Mouse (Mus musculus) cerebellum, adult 2 months (tissue): ENCODE measurements around the gene Troap.

Experiments
- CTCF ChIP-seq: fragments of 200-500 bp; IDR thresholded peaks from 2 replicates; pipeline ENCODE4 v1.5.1; 2011; ENCODE audit warnings: low read depth, mild to moderate bottlenecking, control low read depth, low read length, moderate library complexity, borderline replicate concordance; ENCODE audit not compliant: insufficient read depth
- POLR2A ChIP-seq: fragments of 200-500 bp; IDR thresholded peaks from 2 replicates; pipeline ENCODE4 v1.6.1; 2011; ENCODE audit warnings: low read length, control low read depth, borderline replicate concordance; ENCODE audit not compliant: insufficient read depth

GRCm38 (mm10) chr15:99111809-99112208 is 37.4 kb downstream of the Troap start:
- TF ChIP-seq CTCF, result no peak
- no peak for TF ChIP-seq POLR2A
